Mouse (Mus musculus): ENCODE data around the gene Vmac. TPM values are rescaled to one million over a fixed set of nuclear protein-coding genes. Genes with fewer than 3 reads are reported as not detected.
A peak's percentile ranks its signal among the peaks of the same experiment; 100 is the strongest.

Vmac gene
- total RNA-seq, 2 experiments from 2014 or later, result 5.4 to 5.8 TPM

DNA sequence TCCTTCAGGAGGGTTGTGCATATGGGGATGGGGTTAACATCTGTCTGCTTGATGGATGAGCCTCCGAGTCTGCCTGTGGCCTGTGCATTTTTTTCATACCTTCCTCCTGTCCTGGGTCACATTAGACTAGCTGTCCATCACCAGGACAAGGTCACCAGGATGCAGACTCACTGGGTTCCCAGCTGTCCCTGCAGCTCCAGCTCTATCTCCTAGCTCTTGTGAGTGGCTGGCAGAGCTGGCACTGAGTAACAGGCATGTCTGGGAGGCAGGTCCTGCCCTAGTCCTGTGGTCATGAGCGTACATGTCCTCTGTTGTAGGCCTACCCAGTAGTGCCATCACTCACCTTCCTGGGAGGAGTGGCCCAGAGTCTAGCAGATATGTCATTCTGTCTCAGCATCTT, 17.4 kb downstream of the Vmac start:
- intact Hi-C loops (cut with DNase I; ENCODE audit: low total_unique reads), result no loop called here
- no peak for DNase-seq

DNA sequence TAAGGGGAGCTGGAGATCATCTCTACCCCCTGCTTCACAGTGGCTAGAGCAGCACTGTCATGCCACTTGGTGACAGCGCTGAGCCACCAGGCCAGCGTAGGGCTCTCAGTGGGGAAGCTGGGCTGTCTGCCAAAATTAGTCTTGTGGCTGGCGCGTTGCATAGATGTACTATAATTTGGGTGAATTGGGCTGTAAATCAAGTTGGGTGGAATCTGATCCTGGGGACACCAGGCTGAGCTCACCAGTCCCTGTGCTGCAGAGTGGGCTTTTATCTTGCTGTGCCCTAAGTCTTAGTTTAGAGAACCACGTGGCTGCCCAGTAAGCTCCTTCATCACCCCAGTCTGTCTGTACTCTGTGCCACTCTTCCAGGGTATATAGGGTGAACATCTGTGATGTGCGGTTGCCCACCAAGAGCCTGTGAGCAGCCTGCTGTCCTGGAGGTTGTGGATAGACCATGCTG, 23.9 kb downstream of the Vmac start:
- DNase-seq, result no peak
- intact Hi-C loops (cut with DNase I; ENCODE audit: low total_unique reads), result no loop called here

DNA sequence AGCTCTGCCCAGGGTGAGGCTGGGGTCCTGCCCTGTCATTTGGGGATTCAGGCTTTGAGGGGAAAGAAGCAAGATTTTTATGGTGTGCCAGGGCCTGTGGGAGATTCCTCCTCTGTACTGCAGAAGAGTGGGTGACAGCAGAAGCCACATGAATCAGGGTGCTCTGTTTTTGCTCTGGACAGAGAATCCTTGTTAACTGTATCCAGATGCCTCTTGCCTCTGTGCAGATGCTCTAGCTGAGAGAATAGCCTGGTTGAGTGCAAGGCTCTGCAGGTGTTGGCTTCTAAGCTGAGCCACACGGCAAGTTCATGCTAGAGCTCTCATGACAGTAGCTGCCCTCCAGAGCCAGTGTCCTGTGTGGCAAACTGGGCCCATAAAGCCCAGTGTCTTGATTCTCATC, 24.4 kb downstream of the Vmac start:
- DNase-seq, result no peak
- intact Hi-C loops (cut with DNase I; ENCODE audit: low total_unique reads), result no loop called here

DNA sequence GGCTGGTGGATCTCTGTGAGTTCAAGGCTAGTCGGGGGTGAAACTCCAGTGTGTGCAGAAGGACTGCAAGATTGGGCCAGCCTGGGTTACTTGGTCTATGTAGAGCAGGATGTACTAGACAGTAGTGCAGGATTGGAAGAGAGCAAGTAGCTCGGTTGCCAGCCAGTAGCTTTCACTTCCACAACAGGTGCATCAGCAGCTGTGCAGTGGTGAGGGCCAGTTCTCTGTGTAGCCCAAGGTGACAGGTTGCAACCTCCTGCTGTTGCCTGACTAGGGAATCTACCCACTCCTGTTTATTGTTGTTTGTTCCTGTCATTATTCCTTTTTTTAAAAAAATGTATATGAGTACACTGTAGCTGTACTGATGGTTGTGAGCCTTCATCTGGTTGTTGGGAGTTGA, 29.1 kb downstream of the Vmac start:
- intact Hi-C loops (cut with DNase I; ENCODE audit: low total_unique reads), result no loop called here
- DNase-seq, result no peak

DNA sequence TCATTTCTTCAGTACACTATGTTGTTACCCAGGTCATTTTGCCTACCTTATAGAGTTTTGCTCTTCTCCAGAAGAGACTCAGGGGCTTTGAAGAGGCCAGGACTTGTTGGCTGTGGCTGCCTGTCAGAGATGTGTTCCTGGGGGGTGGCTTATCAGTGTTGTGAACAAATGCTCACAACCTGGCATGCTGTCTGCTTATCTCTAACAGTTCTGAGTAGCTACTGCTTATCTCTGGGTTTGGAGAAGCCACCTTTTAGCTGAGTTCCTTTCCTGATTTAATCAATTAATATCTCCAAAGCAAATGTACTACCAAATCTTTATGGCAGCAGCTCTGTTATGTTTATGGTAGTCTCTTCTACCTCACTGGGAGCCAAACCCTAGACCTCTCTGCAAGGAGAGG, 29.8 kb downstream of the Vmac start:
- DNase-seq, result no peak
- intact Hi-C loops (cut with DNase I; ENCODE audit: low total_unique reads), result no loop called here

DNA sequence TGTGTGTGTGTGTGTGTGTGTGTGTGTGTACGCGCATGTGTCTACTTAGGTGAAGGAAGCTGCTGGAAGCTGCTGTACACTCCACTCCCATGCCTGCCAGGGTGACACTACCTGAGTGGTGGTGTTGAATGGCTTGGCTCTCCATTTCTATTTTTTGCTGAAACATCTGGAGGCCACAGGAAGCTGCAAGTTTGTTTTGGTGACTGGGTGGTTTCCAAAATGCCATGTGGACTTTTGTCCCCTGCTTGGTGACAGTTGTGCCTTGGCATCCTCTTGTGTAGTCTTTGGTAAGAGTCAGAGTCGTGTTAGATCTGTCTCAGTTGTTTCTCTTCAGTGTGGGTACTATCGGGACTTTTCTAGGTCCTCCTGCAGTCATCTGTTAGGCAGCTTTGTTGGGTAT, 31.0 kb downstream of the Vmac start:
- intact Hi-C loops (cut with DNase I; ENCODE audit: low total_unique reads), result no loop called here
- no peak for DNase-seq

DNA sequence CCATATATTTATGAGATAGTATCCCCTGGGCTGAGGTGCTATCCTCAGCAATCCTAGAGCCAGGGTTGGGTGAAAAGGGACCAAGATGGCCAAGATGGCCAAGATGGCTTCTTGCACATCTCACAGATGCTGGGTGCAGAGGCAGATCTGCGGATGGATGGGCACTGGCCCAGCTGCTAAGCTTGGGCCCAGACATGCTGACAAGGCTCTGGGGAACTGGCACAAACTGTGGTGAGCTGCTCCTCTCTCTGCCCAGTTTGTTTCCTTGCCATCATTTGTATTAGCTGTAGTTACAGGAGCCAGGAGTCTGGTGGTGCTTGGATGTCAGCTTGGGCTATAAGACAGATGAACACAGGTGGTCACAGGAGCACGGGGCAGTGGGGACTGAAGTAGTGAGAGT, 33.2 kb downstream of the Vmac start:
- peak; percentile 25 for DNase-seq
- intact Hi-C loops (cut with DNase I; ENCODE audit: low total_unique reads), result no loop called here

DNA sequence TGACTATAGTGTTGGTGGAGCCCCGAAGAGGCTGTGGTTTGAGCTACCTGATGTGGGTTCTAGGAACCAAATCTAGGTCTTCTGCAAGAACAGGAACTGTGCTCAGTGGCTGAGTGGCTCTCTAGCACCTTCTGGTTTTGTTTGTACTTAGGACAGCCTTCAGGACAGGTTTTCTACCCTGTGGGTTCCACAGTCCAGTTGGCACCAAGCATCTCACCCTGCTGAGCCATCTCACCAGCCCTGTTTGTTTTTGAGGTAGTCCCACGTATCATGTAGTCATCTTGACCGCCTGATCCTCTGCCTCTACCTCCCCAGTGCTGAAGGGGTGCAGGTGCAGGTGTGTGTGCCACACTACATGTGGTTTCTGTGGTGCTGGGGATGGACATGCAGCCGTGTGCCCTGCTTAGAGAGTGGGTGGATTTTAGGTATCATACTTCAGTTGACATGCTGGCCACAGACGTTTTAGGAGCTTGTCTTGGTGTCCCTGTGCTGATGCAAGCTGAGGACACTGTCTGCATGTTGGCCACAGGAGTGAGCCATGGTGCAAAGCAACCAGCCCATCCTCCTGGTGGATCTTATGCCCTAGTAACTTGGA, 34.2 kb downstream of the Vmac start:
- intact Hi-C loops (cut with DNase I; ENCODE audit: low total_unique reads), result no loop called here
- no peak for DNase-seq

DNA sequence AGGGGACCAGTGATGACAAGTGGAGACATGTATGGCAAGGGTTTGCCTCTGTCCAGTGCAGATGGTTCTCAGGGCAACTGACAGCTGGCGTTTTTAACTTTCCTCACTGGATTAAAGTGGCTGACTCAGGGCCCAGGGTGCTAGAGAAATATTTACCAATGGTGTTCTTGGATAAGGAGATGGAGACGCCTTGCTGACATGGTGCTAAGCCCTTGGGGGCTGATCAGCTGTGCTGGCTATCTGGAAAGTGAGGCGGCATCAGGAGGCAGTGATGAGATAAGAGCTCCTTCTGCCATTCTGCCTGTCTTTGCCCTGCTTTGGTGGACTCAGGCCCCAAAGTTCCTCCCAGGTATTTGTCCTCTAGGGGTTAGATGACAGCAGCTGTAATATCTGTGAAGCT, 34.9 kb downstream of the Vmac start:
- DNase-seq, result no peak
- intact Hi-C loops (cut with DNase I; ENCODE audit: low total_unique reads), result no loop called here

DNA sequence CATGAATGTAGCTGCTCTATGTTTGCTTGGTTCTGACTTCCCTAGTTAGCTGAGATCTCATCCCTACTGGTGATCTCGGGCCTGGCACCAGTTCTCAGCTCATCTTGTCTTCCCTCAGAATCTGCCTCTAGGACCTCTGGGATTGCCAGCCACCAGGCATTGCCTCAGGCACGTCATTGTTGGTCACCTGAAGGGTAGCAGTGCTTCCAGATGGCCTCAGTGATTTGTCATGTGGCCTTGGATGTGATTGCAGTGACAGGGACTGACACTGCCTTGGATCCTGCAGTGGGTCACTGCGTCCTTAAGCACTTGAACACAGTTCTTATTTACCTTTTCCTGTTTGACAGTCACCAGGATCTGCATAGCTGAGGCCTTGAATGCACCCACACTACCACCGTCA, 36.0 kb downstream of the Vmac start:
- intact Hi-C loops (cut with DNase I; ENCODE audit: low total_unique reads), result no loop called here
- no peak for DNase-seq

DNA sequence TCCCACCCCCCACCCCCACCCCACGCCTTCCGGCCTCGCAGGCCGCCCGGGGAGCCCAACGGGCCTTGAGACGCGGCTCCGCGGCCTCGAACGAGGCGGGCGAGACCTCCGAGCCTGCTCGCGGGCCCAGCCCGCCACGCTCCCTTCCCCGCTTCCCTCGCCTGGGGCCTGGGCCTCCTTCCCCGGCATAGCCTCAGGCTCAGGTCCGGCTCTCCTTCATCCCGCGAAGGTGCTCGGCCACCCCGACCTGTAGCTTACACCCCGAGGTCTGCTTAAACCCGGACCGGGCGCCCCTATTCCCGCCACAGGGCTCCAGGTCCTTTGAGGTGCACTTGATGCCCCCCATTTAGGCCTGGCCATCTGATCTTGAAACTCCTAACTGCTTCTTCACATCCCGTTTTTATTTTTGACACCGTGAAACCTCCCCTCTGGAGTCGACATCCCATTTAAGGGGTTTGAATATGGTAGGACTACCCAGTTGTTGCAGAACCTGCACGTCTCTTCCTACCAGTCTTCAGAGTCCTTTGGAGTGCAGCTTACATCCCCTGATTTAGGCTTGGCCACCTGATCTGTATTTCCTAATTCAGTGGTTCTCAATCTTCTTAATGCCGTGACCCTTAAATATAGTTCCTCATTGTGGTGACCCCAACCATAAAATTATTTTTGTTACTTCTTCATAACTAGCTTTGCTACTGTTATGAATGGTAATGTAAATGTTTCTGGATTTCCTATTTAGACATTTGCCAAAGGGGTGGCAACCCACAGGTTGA, 44.0 kb downstream of the Vmac start:
- DNase-seq, result peak; percentile 30
- intact Hi-C loops (cut with DNase I; ENCODE audit: low total_unique reads), result no loop called here

DNA sequence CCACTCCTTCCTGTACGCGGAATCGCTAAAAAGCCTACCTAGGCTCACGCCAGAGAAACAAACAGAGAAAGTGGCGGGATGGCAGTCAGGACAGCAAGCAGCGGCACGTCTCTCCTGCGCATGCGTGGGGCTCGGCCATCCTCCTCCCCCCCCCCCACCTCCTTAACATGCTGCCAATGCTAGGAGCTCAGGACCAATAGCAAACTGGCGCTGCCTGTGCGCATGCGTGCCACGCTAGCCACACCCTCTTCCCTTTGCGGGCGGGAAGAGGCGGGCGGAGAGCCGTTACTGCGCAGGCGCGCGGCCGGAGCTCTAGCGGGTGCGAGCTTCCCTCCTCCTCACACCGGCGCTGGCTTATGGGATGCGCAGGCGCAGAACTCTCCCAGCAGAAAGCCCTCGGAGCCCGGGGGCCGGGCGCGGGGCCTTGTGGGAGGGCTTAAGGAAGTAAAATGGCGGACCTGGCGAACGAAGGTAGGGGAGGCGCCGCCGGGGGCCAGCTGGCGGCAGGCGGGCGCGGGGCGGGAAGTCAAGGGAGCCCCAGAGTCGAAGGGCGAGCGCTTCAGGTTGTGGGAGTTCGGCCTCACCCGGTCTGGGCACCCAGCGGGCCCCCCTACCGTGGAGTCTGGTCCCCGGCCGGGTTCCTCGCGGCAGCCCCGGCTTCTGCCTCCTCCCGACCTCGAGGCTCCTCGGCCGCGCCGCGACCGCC, 44.7 kb downstream of the Vmac start, which contains the start of gene Ranbp3:
Ranbp3 (plus strand) TSS at position 354 of the 706 bp plus-strand sequence.
- peak; percentile 100 for DNase-seq
- intact Hi-C loops (cut with DNase I; ENCODE audit: low total_unique reads), result no loop called here

DNA sequence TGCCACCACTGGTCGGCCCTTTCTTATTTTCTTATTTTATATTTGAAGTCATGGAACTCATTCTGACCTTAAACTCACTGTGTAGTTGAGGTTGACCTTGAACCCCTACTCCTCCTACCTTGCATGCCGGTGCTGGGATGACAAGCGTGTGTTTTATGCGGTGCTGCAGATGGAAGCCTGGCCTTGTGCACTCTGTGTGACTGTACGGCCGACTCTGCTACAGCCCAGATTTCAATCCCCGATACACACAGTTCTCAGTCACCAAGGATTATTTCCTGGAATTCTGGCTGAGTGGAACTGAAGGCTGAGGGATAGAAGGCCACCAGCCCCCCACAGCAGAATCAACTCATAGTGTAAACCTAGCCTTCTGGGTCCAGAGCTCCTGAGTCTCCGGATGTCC, 48.1 kb downstream of the Vmac start:
- intact Hi-C loops (cut with DNase I; ENCODE audit: low total_unique reads), result loop anchor here (5.0 kb wide), 1 partner anchor 42 kb away; the partner anchor contains the start of genes Catsperd and Lonp1
- no peak for DNase-seq

DNA sequence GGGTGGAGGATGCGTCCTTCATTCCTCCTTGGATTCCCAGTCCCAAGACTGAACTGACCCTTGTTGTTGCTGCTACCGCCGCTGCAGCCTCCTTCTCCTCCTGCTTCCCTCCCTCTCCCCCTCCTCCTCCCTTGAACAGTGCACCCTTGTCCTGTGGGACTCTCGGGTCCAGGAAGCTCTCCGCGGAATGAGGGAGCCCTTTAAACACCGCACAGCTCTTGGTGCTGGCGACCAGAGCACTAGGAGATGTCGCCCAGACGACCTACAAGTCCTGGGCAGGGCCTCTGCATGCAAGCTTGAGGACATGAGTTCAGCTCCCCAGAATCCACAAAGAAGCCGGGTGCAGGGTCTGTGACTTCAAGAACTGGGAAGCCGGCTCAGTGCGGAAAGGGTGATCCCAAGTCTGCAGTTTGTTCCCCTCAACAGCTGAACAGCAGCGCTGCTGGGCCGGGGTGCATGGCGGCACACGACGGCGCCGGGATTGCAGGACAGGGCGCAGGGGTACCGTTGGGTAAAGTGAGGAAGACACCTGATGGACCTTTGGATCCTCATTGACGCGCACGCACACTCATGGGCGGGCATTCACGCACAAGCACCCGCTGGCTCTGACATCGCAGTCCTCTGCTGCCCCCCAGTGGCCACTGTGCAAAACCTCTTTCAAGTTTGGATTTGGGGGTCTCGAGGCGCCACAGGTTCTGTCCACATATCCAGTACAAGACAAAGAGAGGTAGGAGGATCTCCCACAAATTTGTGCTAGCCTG, 49.3 kb downstream of the Vmac start:
- DNase-seq, result peak; percentile 84
- intact Hi-C loops (cut with DNase I; ENCODE audit: low total_unique reads), result loop anchor here (5.0 kb wide), 1 partner anchor 41 kb away; the partner anchor contains the start of genes Catsperd and Lonp1

DNA sequence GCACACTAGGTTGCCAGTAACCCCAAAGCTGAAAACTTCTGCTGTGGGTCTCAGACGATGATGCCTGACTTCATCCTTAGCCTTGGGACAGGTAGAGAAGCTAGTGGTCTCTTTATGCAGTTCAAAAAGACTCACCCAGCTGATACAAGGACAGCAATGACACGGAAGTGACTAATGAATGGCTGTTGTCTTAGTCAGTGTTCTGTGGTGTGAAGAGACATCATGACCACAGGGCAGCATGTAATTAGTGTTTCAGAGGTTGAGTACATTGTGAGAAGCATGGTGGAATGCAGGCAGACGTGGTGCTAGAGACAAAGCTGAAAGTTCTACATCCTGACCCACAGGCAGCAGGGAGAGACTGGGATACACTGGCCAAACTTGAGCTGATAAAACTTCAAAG, 50.2 kb downstream of the Vmac start:
- intact Hi-C loops (cut with DNase I; ENCODE audit: low total_unique reads), result loop anchor here (5.0 kb wide), 1 partner anchor 40 kb away; the partner anchor contains the start of genes Catsperd and Lonp1
- no peak for DNase-seq

DNA sequence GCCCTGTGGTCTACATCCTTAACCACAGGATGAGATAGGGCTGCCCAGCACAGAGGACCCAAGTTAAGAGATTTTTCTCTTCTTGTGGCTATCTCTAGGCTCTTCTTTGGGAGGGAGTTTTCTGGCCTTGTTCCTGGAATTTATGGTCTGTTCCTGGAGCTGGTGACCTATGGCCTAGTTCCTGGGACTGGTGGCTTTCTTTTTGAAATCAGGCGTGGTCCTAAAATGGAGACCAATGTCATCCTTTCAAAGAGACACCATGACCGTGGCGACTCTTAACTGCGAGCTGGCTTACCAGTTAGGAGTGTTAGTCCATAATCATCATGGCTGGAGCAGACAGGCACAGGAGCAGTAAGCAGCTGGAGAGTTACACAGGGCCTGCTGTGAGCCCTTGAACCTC, 51.4 kb downstream of the Vmac start:
- intact Hi-C loops (cut with DNase I; ENCODE audit: low total_unique reads), result loop anchor here (5.0 kb wide), 1 partner anchor 39 kb away; the partner anchor contains the start of genes Catsperd and Lonp1
- DNase-seq, result no peak

DNA sequence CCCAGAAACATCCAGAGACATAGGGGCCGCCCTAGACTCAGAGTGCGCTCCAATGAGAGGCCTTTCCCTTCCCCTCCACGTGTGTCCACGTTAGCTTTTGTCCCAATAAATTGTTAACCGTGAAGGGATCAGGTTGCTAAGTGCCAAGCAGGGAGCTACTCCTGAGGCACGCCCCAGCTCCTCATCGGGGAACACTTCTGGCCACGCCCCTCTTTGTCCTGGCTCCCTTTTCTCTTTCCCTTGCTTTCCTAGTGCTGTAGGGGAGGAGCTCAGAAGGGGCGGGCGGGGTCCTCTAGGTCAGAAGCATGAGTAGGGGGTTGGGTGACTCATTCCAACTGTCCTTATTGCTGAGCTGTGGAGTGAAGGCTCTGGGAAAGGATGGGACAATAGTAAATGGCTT, 53.5 kb downstream of the Vmac start:
- intact Hi-C loops (cut with DNase I; ENCODE audit: low total_unique reads), result no loop called here
- DNase-seq, result no peak

Measured in gastrocnemius, postnatal 14 days (tissue).